Mouse (Mus musculus): Measurements from ENCODE around the gene Ptprn2.

Gene Ptprn2

GRCm38 (mm10) chr12:117174189-117174588, 688.7 kb downstream of the Ptprn2 start:
- DNase-seq, result no peak

DNA sequence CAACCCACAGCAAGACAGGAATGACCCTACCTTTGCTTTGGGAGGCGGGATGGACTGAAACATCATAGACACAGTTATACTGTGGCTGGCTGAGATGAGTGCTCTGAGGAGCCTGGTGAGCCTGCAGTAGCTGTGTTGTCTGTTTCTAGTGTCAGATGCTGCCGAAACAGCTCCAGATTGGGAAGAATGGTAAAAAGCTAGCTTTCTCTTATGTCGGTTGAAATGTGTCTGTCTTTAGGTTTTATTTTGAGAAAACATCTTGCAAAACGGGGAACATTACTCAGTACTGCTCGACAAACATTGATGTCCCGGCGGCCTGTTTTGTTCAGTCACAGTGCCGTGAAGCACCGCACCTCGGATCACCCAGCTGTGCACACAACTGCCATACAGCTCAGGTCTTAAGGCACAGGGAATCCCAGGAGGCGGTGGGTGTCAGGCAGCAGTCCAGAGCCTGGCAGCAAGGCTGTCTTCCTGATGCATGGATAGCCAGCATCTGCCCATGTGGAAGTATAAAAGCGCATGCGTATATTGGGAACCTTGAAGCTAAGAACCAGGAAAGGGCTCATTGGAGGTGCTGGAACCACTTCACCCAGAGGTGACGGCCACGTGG, 689.7 kb downstream of the Ptprn2 start:
- DNase-seq, result no peak

DNA sequence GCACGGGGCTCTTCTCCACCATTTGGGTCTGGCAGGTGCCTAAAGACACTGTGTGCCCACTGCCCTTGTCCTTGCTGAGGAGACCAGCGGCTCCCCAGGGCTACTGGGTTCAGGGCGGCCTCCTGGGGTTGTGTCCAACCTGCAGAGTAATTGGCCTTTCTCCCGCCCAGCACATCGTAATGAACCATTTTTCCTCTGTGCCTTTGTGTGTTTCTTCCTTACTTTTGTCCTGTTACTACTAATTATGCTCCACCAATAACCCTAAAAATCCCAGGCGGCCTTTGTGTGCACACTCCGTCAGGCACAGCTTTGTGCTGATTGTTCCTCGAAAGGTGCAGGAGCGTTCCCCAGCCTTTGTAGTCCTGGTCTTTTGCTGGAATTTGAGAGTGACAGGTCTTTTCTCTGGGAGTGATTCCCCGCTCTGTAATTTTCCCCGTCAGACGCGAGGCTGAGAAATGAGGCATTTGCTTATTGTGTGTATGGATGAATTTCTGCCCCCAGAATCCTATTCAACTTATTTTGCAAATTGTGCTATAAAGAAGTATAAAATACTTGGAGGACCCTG, 690.8 kb downstream of the Ptprn2 start:
- no peak for DNase-seq

- DNase-seq, result no peak
Observed at GRCm38 (mm10) chr12:117187167-117187566, 701.6 kb downstream of the Ptprn2 start.

GRCm38 (mm10) chr12:117192001-117192400, 706.5 kb downstream of the Ptprn2 start:
- DNase-seq, result no peak

- DNase-seq, result no peak
Observed at GRCm38 (mm10) chr12:117196721-117197425, 711.4 kb downstream of the Ptprn2 start.

DNA sequence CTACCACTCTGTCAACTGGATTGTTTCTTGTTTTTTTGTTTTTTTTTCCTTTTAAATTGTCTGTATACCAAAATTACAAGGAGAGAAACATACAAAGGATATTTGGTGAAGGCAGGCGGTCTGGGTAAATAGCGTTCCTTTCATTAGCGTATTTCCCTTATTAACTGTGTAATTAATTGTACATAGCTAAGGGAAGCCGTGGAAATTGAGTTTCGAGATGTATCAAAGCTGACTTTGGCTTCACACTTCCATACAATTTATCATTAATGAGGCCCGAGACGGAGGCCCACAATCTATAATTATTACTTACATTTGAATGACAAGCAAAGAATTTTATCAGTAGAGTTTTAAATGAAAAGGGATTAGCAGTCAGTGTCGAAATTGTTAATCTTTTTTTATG, 712.6 kb downstream of the Ptprn2 start:
- no peak for DNase-seq

DNA sequence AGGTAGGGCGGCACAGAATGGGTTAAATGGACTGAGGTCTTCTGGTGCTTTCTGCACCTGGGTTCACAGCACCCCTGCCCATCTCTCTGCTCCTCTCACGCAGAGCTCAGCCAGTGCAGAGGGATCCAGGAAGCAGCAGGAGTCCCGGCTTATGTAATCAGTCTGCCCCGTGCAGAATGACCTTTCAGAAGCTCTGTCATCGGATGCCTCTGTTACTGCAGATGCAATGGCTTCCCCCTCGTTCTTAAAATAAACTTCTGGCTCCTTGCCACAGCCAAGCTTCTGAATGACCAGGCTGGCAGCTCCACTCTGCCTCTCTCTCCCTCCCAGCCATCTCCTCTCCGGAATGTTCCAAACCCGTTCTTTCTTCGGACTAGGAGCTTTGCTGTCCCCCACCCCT, 714.6 kb downstream of the Ptprn2 start:
- no peak for DNase-seq

- DNase-seq, result no peak
Observed at GRCm38 (mm10) chr12:117200590-117200989, 715.1 kb downstream of the Ptprn2 start.

DNA sequence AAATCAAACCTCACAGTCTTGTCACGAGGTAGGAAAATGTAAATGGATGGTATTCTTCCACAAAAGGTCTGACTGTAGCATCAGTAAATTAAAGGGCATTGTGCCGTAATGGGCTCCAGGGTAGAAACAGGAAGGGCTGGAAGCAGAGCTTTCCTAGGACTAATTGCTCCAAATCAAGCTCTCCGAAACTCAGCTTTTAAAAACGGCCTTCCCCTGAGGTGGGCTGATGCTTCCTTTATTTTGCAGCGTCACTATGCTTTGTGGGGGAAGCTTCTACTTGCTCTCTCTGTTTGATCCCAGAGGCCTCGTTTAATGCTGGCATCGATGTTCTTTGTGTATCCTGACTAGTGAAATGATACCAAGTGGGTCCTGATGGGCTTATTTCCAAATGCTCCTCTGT, 718.0 kb downstream of the Ptprn2 start:
- no peak for DNase-seq

- DNase-seq, result no peak
Observed at GRCm38 (mm10) chr12:117204905-117205304, 719.4 kb downstream of the Ptprn2 start.

DNA sequence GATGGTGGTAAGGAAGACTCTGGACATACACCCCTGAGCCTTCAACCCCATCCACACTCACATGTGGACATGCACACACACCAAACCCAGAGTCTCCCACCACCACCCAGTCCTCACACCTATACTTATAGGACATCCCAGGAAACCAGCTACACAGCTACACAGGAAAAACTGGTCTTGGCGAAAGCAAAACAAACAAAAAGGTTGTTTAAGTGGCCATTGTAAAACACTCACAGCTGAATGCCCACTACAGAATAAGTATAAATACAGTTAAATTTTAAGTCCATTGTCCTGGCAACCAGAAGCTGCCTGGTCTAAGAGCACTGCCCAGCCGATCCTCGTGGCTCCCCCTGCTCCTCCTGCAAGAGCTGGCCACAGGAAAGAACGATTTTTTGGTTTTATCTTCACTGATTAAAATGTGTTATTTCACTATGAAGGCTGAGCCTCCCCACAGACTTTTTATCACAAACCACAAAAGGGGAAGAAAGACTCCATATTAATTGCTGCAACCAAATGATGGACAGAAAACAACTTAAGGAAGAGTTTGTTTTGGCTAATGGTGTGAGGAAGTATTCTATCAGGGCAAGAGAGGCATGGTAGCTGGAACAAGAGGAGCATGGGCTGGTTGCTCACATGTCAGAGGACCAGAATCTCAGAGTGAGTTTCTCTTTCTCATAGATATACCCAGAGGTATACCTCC, 722.1 kb downstream of the Ptprn2 start:
- DNase-seq, result no peak

DNA sequence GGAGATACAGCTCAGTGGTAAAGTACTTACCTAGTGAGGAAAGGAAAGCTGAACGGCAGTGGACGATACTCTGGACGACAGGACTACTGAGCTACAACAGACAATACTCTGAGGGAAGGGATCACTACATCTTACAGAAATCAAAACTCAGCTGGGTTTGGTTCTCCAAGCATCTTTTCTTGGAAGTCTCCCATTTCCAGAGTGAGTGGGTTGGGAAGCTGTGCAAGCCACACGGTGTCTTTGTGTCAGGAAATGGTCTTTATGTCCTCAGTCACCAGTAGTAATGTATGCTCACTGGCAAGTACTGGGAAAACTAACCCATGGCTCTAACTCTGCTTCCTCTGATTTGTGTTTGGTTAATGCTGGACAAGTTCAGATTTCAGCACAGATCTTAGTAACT, 724.9 kb downstream of the Ptprn2 start:
- no peak for DNase-seq

GRCm38 (mm10) chr12:117213531-117213930, 728.0 kb downstream of the Ptprn2 start:
- DNase-seq, result no peak

DNA sequence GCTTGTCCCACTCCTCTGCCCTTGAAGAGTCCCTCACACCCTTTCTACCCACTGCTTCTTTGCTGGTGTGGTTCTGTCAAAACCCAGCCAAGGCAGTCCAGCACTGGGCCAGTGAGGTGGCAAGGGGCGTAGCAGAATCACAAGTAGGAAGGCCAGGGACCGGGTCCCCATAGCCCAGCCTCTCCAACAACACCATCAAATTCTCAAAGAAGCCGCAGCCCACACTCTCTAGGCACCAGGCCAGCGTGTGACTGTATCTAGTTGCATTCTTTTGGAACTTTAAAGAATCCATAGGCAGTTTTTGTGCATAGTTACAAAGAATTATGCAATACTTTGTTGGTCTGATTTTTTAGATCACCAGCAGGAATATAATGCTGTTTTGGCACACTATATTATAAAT, 728.8 kb downstream of the Ptprn2 start:
- no peak for DNase-seq

GRCm38 (mm10) chr12:117214919-117215318, 729.4 kb downstream of the Ptprn2 start:
- DNase-seq, result no peak

GRCm38 (mm10) chr12:117221909-117222308, 736.4 kb downstream of the Ptprn2 start:
- DNase-seq, result no peak

GRCm38 (mm10) chr12:117224036-117224435, 738.5 kb downstream of the Ptprn2 start:
- DNase-seq, result no peak

GRCm38 (mm10) chr12:117227236-117227635, 741.7 kb downstream of the Ptprn2 start:
- DNase-seq, result no peak

DNA sequence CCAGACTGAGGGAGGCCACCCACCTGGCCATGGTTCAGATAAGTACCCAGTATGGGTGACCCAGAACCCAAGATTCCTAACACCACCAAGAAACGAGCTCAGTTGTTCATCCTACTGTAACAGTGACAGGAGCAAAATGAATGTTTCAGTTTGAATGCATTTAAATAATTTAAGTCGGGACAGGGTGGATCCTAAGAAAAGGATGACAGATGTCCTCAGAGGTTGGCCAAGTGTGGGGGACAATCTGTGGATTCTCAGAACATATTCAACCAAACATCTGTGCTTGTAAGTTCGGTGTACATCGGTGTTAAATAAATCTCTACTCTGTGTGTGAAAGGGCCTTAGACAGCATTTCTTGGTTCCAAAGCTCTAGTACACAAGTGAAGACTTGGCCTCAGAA, 743.9 kb downstream of the Ptprn2 start:
- no peak for DNase-seq

DNA sequence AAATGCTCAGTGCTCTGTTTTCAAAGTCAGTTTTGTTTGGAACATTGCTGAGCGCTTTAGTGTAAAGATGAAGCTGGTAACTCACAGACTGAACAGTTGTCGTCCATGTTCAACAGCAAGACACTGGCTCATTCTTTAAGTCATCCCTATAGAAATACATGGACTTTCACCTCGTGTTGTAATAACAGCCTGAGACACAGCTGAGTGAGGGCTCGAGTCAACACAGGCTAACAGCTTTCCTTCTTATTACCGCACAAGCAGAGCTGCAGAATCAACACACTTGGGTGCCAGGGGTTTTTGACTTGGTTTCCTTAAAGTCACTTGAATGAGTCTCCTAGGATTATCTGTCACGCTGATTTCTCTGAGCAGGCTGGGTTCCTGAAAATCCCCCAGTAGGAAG, 744.8 kb downstream of the Ptprn2 start:
- no peak for DNase-seq

GRCm38 (mm10) chr12:117231850-117232249, 746.3 kb downstream of the Ptprn2 start:
- no peak for DNase-seq

GRCm38 (mm10) chr12:117235114-117235513, 749.6 kb downstream of the Ptprn2 start:
- DNase-seq, result no peak

Data from spleen, adult 18-20 months (tissue).